Mouse (Mus musculus) CH12.LX (cell line): Measurements from ENCODE around the gene Krba1. TPM values are rescaled to one million over a fixed set of nuclear protein-coding genes. Genes with fewer than 3 reads are reported as not detected.

Source experiments
- DNase-seq: peaks from one replicate; pipeline ENCODE4 v3.0.0-alpha.2; 2013; ENCODE audit errors: extremely low read depth
- H3K27ac ChIP-seq: 2 replicates; pipeline ENCODE4 v1.5.1; 2012; ENCODE audit warnings: low read depth, mild to moderate bottlenecking, control low read depth, moderate library complexity; ENCODE audit not compliant: insufficient read depth
- H3K27me3 ChIP-seq: replicated peaks from 2 replicates; pipeline ENCODE3; 2012; ENCODE audit warnings: inconsistent platforms
- H3K36me3 ChIP-seq, 2 experiments: replicated peaks in 1 of 2; 2 replicates each; pipeline versions ENCODE3 to v1.6.1; 2012; ENCODE audit warnings: inconsistent platforms in 1 of 2, low read length in 1 of 2, mild to moderate bottlenecking in 1 of 2, mixed read lengths in 1 of 2, moderate library complexity in 1 of 2; ENCODE audit not compliant: control insufficient read depth in 1 of 2, insufficient read depth in 1 of 2
- H3K4me1 ChIP-seq, 2 experiments: 2 replicates each; pipeline ENCODE4 v1.6.1; 2012; ENCODE audit warnings: inconsistent platforms in 1 of 2, moderate library complexity in 1 of 2; ENCODE audit not compliant: insufficient read depth in 2 of 2, control insufficient read depth in 1 of 2
- H3K4me2 ChIP-seq: 2 replicates; pipeline ENCODE4 v1.6.1; 2012; ENCODE audit warnings: low read depth, mild to moderate bottlenecking, control low read depth; ENCODE audit not compliant: poor library complexity, insufficient read depth, severe bottlenecking
- H3K4me3 ChIP-seq, 3 experiments: fragments of 150-350 bp in 1 of 3; sonication (generic) in 1 of 3; replicated peaks in 1 of 3; 2 replicates each; pipeline versions ENCODE3 to v1.5.1; 2011 to 2012; ENCODE audit warnings: low read depth in 2 of 3, low read length in 2 of 3, mild to moderate bottlenecking in 2 of 3, moderate library complexity in 2 of 3, control low read depth in 1 of 3, improper control_type of control experiment in 1 of 3, inconsistent platforms in 1 of 3, mixed read lengths in 1 of 3; ENCODE audit not compliant: poor library complexity in 1 of 3
- H3K79me2 ChIP-seq: replicated peaks from 2 replicates; pipeline ENCODE4 v1.6.1; 2012; ENCODE audit warnings: mild to moderate bottlenecking, moderate library complexity; ENCODE audit not compliant: control insufficient read depth, poor library complexity, insufficient read depth, severe bottlenecking; ENCODE audit errors: extremely low read depth
- H3K9ac ChIP-seq: 2 replicates; pipeline ENCODE4 v1.6.1; 2012; ENCODE audit warnings: low read depth, mild to moderate bottlenecking, control low read depth, moderate library complexity; ENCODE audit not compliant: insufficient read depth
- H3K9me3 ChIP-seq: replicated peaks from 2 replicates; pipeline ENCODE3; 2012; ENCODE audit warnings: low read length, inconsistent platforms, mixed read lengths
- BHLHE40 ChIP-seq: IDR thresholded peaks from 2 replicates; pipeline ENCODE4 v1.6.1; 2011; ENCODE audit warnings: mild to moderate bottlenecking, low read depth, low read length, improper control_type of control experiment
- CHD1 ChIP-seq: IDR thresholded peaks from 2 replicates; pipeline ENCODE4 v1.6.1; 2012; ENCODE audit warnings: low read depth, low read length, improper control_type of control experiment, inconsistent platforms
- CHD2 ChIP-seq: IDR thresholded peaks from 2 replicates; pipeline ENCODE4 v1.6.1; 2011; ENCODE audit warnings: low read length, improper control_type of control experiment
- CTCF ChIP-seq, 2 experiments: IDR thresholded peaks in 1 of 2; conservative IDR thresholded peaks in 1 of 2; 2 replicates each; pipeline ENCODE4 v1.5.1; 2011 to 2012; ENCODE audit warnings: low read depth in 2 of 2, low read length in 2 of 2, improper control_type of control experiment in 1 of 2, inconsistent platforms in 1 of 2, mild to moderate bottlenecking in 1 of 2, moderate library complexity in 1 of 2
- E2F4 ChIP-seq: IDR thresholded peaks from 2 replicates; pipeline ENCODE4 v1.6.1; 2011; ENCODE audit warnings: low read depth, low read length, improper control_type of control experiment; ENCODE audit not compliant: insufficient replicate concordance
- ETS1 ChIP-seq: conservative IDR thresholded peaks from 2 replicates; pipeline ENCODE4 v1.6.1; 2012; ENCODE audit warnings: low read depth, mild to moderate bottlenecking, inconsistent platforms, low read length, improper control_type of control experiment, moderate library complexity
- GABPA ChIP-seq: IDR thresholded peaks from 2 replicates; pipeline ENCODE4 v1.6.1; 2012; ENCODE audit warnings: low read depth, low read length, improper control_type of control experiment, inconsistent platforms; ENCODE audit not compliant: insufficient replicate concordance
- HCFC1 ChIP-seq: IDR thresholded peaks from 2 replicates; pipeline ENCODE4 v1.6.1; 2012; ENCODE audit warnings: low read depth, mild to moderate bottlenecking, inconsistent platforms, low read length, improper control_type of control experiment
- JUN ChIP-seq: IDR thresholded peaks from 2 replicates; pipeline ENCODE4 v1.6.1; 2011; ENCODE audit warnings: low read depth, mild to moderate bottlenecking, low read length, improper control_type of control experiment, moderate library complexity; ENCODE audit not compliant: insufficient read depth
- MAFK ChIP-seq: IDR thresholded peaks from 2 replicates; pipeline ENCODE4 v1.6.1; 2011; ENCODE audit warnings: low read length, improper control_type of control experiment; ENCODE audit not compliant: insufficient replicate concordance
- MAZ ChIP-seq: IDR thresholded peaks from 2 replicates; pipeline ENCODE4 v1.6.1; 2012; ENCODE audit warnings: low read depth, mild to moderate bottlenecking, inconsistent platforms, low read length, improper control_type of control experiment, moderate library complexity
- MXI1 ChIP-seq: IDR thresholded peaks from 2 replicates; pipeline ENCODE4 v1.6.1; 2011; ENCODE audit warnings: mild to moderate bottlenecking, low read depth, low read length, improper control_type of control experiment
- MYC ChIP-seq: IDR thresholded peaks from 2 replicates; pipeline ENCODE4 v1.6.1; 2011; ENCODE audit warnings: low read depth, mild to moderate bottlenecking, improper control_type of control experiment, low read length
- NELFE ChIP-seq: IDR thresholded peaks from 2 replicates; pipeline ENCODE4 v1.6.1; 2011; ENCODE audit warnings: low read depth, low read length, improper control_type of control experiment
- POLR2AphosphoS2 ChIP-seq: IDR thresholded peaks from 2 replicates; pipeline ENCODE4 v1.6.1; 2011; ENCODE audit warnings: low read depth, low read length, improper control_type of control experiment
- RCOR1 ChIP-seq: conservative IDR thresholded peaks from 2 replicates; pipeline ENCODE4 v1.6.1; 2012; ENCODE audit warnings: low read depth, mild to moderate bottlenecking, inconsistent platforms, low read length, improper control_type of control experiment
- TBP ChIP-seq: conservative IDR thresholded peaks from 2 replicates; pipeline ENCODE4 v1.6.1; 2011; ENCODE audit warnings: low read depth, low read length, improper control_type of control experiment
- UBTF ChIP-seq: IDR thresholded peaks from 2 replicates; pipeline ENCODE4 v1.6.1; 2012; ENCODE audit warnings: low read depth, mild to moderate bottlenecking, inconsistent platforms, low read length, improper control_type of control experiment, moderate library complexity
- USF1 ChIP-seq: IDR thresholded peaks from 2 replicates; pipeline ENCODE4 v1.6.1; 2014; ENCODE audit warnings: low read depth, mild to moderate bottlenecking, inconsistent platforms, low read length, improper control_type of control experiment
- ZKSCAN1 ChIP-seq: IDR thresholded peaks from 2 replicates; pipeline ENCODE4 v1.6.1; 2012; ENCODE audit warnings: low read depth, inconsistent platforms, low read length, improper control_type of control experiment, borderline replicate concordance
- ZNF384 ChIP-seq: IDR thresholded peaks from 2 replicates; pipeline ENCODE4 v1.6.1; 2012; ENCODE audit warnings: low read depth, low read length, improper control_type of control experiment, inconsistent platforms
- dilution Hi-C: fragments of 300-500 bp; cut with MboI; formaldehyde crosslinking; loops from 2 replicates; pipeline ENCODE4 v1.14.3; 2020; ENCODE audit warnings: low sequenced_read_pairs; ENCODE audit not compliant: extremely low pct_unique_long_range_greater_than_20kb, extremely low pct_ligation_motif_present
- in situ Hi-C: fragments of 300-500 bp; cut with MboI; formaldehyde crosslinking; loops from 3 replicates; pipeline ENCODE4 v1.14.3; 2019; ENCODE audit warnings: low sequenced_read_pairs, low pct_ligation_motif_present, low pct_unique_long_range_greater_than_20kb, mixed read lengths
- polyA plus RNA-seq: library from polyadenylated mRNA; unstranded; fragments of >175 nt; gene quantifications from 2 replicates; pipeline ENCODE4 v1.2.1, GENCODE M21; 2012; ENCODE audit warnings: low read depth; ENCODE audit not compliant: insufficient read length
- total RNA-seq, 2 experiments: library from RNA; depleted of rRNA; stranded (reverse); fragments of 300-350 nt in 1 of 2; fragments of >200 nt in 1 of 2; gene quantifications; 2 replicates each; pipeline ENCODE4 v1.2.3; 2012 to 2014

Gene Krba1
- total and polyA plus RNA-seq, 3 experiments = 2.9 to 12.7 (median 9.8) TPM

DNA sequence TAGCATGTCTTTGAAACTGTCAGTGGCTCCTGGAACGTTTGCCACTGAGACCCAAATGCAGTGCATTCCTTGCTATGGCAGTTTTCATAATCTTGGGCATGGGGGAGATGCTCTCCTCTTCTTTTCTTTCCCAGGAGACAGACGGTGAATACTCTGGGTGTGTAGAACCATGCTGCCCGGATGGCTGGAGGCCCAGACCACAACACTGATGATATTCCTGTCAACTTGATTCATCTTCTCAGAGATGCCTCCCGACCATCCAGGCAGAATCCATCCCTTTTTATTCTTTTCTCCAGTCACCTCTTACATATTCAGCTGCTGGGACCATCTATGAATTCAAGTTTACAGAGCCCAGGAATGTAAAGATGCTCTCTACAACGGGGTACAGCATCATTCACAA lies 35.4 kb downstream of the Krba1 start:
- H3K27me3 ChIP-seq = no peaks in the 10 kb centered on the region
- H3K36me3 ChIP-seq = no peaks in the 10 kb centered on the region
- H3K79me2 ChIP-seq = no peaks in the 10 kb centered on the region
- H3K9ac ChIP-seq = no peak overlapping the region
- dilution Hi-C loops = no loop called here
- no peaks in the 10 kb centered on the region for H3K9me3 ChIP-seq
- H3K4me2 ChIP-seq = no peak overlapping the region
- in situ Hi-C loops = no loop called here
- no peak for DNase-seq
- H3K4me3 ChIP-seq = no peak overlapping the region
- H3K4me1 ChIP-seq = peaks cover 0 to 17% of the 10 kb centered on the region in 2 experiments; a peak in 3 of 4 replicates
- TF ChIP-seq GABPA = no peak
- no peak for TF ChIP-seq HCFC1
- TF ChIP-seq CHD2 = no peak
- no peak for TF ChIP-seq RCOR1
- TF ChIP-seq E2F4 = no peak
- TF ChIP-seq MAZ = no peak
- TF ChIP-seq MAFK = no peak
- TF ChIP-seq POLR2AphosphoS2 = no peak
- TF ChIP-seq UBTF = no peak
- TF ChIP-seq, all 38 proteins: peak for 0
- H3K27ac ChIP-seq = no peak overlapping the region

DNA sequence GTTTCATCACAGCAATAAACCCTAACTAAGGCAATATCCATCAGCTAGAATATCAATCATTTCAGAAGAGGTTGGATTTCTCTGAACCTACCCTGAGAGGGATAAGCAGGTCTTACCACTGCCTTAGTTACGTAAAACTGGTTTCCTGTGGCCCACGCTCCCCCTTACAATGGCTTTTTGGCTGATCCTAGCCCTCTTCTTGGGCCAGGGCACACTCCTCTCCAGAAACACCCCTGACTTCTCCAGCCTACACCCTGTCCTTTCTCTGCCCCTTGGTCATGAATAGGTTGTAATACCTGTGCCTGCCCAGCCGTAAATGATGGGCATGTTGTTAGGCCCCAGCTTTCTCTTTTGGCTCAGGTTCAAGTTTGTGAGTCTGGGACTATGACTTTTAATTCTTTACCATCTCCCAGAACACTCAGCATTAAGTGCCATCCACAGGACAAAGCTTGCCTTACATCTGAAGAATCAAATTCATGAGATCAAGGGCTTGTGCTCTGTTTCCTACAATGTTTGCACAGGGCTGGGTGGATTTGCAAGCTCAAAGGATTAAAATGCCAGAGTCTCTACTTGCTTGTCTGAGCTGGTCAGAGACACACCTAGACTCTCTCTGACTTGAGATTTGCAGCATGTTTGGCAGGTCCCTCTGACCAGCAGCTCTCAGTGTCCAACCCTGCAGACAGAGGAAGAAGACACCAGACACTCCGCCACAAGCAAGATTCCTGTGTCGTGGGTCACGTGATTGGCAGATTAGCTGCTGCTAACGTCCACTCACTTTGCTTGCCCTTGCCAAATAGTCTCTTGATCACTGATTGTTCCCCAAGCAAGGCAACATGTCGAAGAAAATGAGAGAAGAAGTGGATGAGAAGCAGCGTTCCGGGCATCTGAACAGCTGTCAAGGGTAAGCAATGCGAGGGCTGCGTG lies 37.8 kb downstream of the Krba1 start:
- H3K4me2 ChIP-seq = no peak overlapping the region
- peaks cover 0 to 13% of the 10 kb centered on the region in 2 experiments for H3K36me3 ChIP-seq
- H3K79me2 ChIP-seq = no peaks in the 10 kb centered on the region
- H3K9ac ChIP-seq = no peak overlapping the region
- H3K27me3 ChIP-seq = no peaks in the 10 kb centered on the region
- no peaks in the 10 kb centered on the region for H3K9me3 ChIP-seq
- no peak overlapping the region for H3K4me3 ChIP-seq
- in situ Hi-C loops (no loop called here), dilution Hi-C loops (no loop called here)
- no peak overlapping the region for H3K27ac ChIP-seq
- no peak for DNase-seq
- peaks cover 0 to 17% of the 10 kb centered on the region in 2 experiments; a peak in 3 of 4 replicates for H3K4me1 ChIP-seq
- TF ChIP-seq TBP = no peak
- no peak for TF ChIP-seq JUN
- no peak for TF ChIP-seq CHD2
- no peak for TF ChIP-seq ZNF384
- TF ChIP-seq ETS1 = no peak
- no peak for TF ChIP-seq E2F4
- TF ChIP-seq MYC = no peak
- TF ChIP-seq CTCF (conservative IDR thresholded peaks at IDR 0.05 in 1 of 2, IDR thresholded peaks at IDR 0.05 in 1 of 2; ENCODE audit: low read depth in 2 of 2, low read length in 2 of 2) = no peak
- TF ChIP-seq USF1 = no peak
- no peak for TF ChIP-seq ZKSCAN1
- no peak for TF ChIP-seq MAZ
- TF ChIP-seq CHD1 = no peak
- no peak for TF ChIP-seq MXI1
- no peak for TF ChIP-seq NELFE
- TF ChIP-seq POLR2AphosphoS2 = no peak
- no peak for TF ChIP-seq BHLHE40
